Mouse (Mus musculus): ENCODE measurements around the gene Slc25a33.

The Slc25a33 gene

DNA sequence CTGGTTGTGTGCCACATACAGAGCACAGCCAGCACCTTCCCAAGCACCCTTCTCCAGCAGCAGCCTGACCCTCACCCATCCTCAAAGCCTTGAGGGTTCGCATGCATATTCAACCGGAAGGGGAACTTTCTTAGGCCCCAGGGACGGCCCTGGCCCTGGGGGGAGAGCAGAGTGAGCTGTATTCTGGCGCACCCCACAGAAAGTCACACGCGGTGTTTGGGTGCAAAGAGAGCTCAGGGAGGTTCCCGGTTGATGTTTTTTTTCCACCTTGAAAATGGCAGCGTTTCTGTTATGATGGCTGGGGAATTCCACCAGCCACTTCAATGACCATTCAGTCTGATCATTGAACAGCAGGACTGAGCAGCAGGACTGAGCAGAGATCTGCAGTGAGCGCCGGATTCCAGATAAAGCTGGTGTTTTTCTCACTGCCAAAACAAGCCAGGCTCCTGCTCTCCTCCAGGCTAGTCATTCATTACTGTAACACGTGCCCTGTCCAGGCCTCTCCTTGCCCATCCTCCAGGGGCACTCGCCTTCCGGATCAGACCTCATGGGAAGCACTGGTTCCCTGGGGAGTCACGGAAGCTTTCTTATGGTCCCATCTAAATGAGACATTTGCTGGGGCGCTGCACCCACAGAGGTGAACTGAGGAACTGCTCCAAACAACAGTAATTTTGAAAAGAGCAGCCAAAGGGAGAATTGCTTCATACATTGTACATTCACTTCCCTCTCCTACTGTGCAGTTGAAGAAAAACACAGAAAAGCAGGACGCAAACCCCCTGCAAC lies 77.7 kb downstream of the Slc25a33 start:
- no peak for DNase-seq (ENCODE audit: low spot score)

Data from left cerebral cortex, adult 11 months (tissue).